Mouse (Mus musculus) forelimb bud, embryonic 11.5 days (tissue): ENCODE results near the gene Stxbp3.
"Not testable (repeated sequence)": the region's sequence is repeated elsewhere in the genome, so short reads cannot be mapped to it uniquely, and the experiment has no call there.

Source experiments
- DNase-seq: peaks from one replicate; pipeline ENCODE4 v3.0.0-alpha.2; 2012; ENCODE audit warnings: low read depth, low spot score

The Stxbp3 gene

DNA sequence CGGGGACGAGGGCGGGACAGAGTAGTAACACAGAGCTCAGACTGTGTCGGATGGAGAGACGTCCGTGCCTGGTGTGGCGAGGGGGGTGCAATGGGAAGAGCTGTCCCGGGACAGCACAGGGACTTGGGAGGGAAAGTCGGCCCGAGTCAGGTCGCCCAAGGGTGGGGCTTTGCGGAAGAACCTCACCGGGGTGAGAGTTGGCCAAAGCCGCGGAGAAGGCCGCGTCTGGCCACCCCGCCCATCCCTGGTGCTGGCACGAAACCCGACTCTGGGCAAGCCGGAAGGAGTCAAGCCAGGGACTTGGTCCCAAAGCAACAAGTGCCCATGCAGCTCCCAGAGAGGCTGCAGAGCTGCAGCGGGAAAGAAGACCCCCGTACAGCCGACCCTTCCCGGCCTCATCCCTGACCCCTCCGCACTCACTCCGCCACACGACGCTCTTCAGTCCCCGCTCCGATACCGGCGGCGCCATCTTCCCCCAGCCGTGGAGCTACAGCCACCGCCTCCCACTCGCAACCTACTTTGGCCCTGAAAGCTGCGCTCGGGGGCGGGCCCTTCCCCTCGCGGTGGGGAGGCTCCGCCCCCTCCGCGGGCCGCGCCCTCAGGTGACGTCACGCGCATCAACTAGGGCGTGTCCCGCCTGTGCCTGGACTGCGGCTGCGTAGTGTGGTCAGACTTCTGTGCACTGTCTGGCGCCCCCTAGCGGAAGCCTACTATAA lies at the start of gene Stxbp3:
TSS of gene Stxbp3 (minus strand) at position 527 of the 716 bp plus-strand sequence.
- peak; percentile 97 for DNase-seq

DNA sequence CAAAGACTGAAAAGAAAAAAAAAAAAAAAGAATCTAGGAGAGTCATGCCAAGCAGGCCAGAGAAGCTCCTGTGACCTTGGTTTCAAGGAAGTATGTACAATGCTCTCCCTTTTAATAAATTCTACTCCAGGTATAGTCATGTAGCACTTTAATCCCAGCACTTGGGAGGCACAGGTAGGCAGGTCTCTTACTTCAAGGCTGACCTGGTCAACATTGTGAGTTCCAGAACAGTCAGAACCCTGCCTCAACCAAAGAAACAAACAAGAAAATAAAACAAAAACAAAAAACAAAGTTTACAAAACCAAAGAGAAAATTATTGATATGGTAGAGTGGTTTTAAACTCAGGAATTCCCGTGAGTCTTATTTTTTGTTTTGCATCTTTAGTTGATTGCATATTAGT lies 49.6 kb upstream of the Stxbp3 start, which contains the start of gene Fndc7:
TSS of gene Fndc7 (minus strand) at position 101 of the 400 bp plus-strand sequence.
- no peak for DNase-seq

DNA sequence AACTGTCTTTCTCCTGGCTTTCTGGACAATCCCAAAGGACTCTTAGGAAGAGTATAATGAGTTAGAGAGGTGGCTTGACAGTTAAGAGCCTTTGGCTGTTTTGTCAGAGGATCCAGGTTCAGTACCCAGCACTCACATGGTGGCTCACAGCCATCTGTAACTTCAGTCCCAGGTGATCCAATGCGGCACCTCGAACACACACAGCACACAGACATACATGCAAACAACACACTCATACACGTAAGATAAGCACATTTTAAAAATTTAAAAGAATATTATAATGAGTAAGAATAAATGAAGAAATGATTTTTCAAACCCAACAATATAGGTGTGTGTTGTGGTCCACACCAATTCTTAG lies 47.3 kb upstream of the Stxbp3 start:
- no peak for DNase-seq

DNA sequence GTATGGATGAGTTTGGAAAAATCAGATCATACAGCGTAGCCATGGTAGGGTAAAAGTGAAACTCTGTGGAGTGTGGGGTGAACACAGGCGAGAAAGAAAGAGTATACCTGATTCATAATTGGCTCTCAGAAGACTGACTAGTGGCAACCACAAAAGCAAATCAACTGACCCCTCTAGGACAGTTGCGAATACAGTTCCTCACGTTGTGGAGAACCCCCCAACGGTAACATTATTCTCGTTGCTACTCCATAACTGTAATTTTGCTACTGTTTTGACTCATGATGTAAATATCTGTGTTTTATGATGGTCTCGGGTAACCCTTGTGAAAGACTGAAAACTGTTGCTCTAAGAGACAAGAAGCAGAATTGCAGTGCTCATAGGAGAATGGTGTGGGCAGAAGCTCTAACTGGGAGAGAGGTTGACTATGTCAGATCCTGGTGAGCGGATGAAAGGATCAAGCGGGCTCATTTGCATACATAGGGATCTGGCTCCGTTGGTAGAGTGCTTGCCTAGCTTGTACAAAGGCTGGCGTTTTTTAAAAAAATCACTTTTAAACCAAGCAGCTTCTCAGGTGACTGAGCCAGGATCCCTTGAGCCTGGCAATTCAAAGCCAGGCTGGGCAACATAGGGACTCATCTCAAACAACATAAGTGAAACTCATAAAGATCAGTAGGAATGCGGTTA lies 46.8 kb upstream of the Stxbp3 start:
- DNase-seq, result no peak

DNA sequence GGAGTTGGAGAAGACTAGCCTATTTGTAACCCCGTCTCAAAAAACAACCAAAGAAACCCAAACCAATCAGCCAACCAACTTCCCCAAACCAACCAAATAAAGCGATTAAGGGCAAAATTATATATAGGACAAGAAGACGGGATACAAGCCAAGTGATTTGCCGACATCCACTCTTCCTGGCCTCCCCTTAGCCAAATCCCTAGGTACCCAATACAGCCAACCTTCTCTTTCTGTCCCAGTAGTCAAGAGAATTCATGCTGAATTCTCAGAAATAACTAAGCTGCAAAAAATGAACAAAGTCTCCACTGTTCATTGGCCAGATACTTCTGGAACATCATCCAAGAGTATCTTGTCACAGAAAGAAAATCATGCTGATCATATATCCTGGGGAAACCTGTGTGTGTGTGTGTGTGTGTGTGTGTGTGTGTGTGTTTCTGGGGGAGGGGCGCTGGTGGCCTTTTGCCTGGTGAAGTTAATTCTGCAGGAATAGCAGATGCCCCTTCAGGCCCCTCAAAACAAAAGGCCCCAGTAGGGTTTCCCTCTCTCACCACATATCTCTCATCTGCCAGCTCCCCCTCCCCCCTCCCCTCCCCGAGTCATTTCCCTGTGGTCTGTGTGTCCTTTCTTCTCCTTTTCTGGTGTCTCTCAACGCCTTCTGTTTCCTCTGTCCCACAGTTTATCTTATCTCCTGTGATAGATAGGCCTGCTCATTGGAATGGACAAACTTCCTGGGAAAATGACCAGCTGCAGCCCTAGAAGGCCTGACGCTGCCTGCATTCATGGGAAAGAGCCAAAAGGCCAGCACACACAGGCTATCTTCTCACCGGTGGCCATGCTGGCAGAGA lies 45.6 kb upstream of the Stxbp3 start:
- no peak for DNase-seq

DNA sequence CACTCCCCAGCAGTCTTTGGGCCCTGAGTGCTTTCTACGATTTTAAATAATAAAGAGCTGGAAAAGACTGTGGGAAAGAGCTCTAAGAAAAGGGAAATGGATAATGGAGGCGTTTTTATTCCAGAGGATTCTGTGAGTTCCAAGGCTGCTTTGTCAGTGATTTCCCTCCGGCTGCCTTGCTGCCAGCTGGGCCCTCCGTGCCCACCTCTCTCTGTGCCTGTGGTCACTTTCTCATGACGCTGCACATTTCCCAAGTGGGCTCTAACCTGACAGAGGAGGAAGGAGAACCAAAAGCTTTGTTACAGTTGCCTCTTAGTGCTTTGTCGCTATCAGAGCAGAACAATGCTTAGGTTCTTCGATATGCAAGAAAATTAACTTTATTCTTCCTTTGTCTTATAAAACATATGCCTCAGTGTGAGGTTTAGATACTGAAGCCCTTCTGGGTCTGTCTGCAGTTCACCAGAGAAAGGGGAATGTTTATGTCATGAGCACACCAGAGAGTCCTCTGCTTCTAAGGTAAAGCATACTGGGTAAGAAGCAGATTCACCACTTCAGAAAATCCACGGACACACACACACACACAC lies 44.5 kb upstream of the Stxbp3 start:
- DNase-seq, result no peak

DNA sequence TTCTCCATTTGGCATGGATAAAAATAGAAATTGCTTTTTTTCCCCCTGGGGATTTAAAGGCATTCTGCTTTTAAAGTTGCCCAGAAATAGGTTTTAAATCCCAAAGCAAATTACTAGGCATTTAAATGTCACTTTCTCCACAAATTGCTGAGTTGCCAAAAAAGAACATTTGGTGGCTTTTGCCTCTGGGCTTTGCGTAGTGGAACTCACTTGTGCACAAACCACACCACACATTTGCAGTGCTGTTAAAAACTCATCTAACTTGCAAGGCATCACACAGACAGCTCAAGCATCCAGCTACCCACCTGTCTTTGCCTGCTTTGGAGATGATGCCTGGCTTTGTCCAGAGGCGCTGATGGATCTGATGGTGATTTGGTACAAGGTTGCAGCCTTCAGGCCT lies 42.7 kb upstream of the Stxbp3 start:
- no peak for DNase-seq

DNA sequence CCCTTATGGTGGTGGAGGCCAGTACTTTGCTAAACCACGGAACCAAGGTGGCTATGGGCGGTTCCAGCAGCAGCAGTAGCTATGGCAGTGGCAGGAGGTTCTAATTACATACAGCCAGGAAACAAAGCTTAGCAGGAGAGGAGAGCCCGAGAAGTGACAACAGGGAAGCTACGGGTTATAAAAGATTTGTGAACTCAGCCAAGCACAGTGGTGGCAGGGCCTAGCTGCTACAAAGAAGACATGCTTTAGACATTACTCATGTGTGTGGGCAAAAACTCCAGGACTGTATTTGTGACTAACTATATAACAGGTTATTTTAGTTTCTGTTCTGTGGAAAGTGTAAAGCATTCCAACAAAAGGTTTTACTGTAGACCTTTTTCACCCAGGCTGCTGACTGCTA lies 41.5 kb upstream of the Stxbp3 start:
- not testable (repeated sequence) for DNase-seq

DNA sequence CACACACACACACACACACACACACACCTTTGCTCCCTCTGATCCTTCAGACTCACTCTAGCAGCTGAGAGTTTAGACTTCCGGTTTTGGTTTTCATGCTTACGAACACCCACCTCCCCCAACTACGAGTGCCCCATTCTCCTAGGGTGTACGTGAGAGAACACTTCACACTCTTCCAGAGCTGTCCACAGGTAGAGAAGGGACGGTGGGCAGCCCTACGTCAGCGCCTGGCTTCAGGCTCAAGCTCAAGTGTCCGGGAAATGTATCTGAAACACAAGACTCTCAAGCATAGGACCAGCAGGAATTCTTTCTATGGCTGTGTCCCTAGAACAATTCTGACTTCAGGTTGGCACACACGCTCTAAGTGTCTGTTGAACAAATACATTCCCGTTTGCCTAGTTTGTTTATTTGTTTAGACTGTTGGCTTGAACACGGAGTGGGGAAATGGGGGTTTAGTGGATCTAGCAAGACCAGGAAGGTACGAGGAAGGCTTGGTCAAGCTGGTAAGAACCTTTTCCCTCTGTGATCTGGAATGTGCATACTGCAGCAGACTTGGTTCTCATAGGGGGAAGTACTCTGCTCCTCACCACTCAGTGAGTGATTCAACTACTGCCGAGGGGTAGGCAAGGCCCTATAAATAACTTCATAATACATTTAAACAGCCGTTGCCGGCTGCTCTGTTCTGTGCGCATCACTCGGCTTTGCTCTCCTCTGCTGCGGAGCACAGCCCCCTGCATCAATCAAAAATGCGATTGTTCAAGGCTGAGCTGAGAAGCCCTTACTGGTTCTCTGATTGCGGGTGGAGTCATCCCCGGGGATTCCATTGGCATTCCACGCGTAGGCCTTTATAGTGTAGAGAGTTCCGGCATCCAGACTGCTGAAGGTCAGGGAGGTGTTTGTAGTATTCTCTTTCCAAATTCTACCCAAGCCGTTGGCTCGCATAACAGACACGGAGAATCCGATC lies 40.5 kb upstream of the Stxbp3 start:
- DNase-seq, result no peak

DNA sequence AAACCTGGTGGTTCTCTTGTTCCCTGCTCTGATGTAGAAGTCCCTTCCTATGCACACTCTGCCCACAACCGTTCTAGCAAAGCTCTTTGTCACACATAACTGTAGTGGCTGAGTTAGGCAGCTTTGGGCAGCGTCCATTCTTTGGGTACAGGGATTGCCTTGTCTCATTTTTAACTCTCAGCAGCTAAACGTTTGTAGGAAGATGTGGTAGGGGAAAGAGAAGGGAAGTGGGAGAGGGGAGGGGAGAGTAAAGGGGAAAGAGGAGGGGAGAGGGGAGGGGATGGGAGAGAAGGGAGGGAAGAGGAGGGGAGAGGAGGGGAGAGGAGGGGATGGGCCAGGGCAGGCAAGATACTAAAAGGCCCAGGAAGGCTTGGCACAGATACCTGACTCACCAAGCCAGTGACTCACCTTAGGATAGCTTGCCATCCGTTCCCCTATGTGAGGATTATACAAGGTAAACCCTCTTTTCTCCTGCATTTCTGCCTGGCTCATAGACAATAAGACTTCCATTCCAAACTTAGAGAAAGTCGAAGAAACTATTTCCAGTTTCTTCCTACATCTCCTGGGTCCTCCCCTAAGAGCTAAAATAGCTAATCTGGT lies 39.6 kb upstream of the Stxbp3 start:
- no peak for DNase-seq

DNA sequence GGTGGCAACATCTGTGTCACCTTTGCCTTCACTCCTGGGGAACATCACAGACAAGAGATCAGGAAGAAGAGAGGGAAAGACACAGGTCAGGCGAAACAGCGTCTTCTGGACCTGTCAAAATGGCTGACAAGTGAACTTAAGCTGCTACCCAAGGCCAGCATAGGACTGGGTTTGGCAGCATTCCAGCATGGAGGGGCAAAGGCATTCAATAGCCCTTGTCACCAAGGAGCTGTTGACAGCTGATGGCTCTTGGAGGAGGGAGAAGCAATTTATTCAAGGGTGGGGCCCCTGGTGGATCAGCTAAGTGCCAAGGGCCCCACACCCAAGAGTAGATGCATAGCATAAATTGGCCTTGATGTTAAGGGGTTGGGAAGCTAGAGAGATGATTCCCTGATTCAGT lies 38.8 kb upstream of the Stxbp3 start:
- DNase-seq, result no peak

DNA sequence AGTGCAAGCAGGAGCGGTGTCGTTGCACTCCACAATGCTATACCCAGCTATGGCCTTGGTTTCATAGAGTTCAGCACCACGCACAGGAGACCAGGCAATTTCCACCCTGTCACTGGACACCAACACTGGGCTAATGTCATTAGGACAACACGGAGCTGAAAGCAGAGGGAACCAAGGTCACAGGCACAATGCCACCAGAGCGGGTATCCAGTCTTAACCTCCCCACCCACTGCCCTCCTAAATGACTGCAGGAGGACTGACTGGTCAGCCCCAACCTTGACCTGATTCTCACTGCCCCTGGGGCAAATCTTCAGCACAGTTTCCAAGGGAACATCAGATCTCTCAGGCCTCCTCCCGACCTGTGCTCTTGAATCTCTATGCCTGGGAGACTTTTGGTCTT lies 30.3 kb upstream of the Stxbp3 start:
- DNase-seq, result no peak

DNA sequence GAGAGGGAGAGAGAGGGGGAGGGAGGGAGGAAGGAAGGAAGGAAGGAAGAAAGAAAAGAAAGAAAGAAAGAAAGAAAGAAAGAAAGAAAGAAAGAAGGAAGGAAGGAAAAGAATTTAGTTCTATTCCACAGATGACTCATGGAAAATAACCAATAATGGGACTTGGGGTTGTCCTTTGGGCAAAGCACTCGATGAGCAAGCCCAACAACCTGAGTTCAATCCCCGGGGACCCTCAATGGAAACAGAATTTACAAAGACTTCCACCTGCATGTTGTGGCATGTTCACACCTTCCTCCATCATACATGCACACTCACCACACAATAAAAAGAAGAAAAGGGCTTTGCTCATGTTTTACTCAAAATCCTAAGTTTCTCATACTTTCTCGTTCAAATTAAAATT lies 27.1 kb upstream of the Stxbp3 start:
- DNase-seq, result no peak

DNA sequence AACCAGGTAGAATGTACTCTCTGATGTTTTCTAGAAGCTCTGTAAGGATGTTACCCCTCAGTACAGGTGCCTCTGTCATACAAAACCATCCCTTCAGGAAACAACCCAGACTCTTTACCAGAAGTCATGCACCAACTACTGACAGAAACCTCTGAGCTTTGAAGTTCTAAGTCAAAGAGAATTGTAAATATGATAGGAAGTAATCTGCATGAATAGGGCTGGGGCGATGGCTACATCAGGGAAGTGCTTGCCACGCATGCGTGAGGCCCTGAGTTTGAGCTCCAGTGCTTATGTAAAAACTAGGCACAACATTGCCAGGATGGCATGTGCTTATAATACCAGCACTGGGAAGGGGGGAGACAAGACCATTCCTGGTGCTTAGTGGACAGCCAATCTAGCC lies 25.4 kb upstream of the Stxbp3 start:
- DNase-seq, result no peak

DNA sequence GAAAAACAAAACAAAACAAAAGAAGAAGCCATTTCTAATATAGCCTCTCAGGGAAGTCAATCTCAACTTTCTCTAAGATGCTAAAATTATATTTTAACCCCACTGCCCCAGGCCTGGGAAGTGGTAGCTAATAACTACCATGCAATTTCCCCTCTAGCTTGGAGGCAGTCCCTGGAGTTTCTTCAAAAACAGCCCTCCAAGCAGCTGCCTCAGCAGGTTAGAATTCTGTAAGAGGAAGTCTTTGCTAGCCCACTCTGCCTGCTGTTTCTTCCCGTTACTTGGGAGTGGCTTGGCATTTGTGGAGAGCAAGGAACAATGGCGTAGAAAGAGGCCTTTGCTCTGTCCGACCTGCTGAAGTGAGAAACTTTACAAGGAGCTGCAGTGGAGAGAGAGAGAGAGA lies 24.8 kb upstream of the Stxbp3 start:
- DNase-seq, result no peak

DNA sequence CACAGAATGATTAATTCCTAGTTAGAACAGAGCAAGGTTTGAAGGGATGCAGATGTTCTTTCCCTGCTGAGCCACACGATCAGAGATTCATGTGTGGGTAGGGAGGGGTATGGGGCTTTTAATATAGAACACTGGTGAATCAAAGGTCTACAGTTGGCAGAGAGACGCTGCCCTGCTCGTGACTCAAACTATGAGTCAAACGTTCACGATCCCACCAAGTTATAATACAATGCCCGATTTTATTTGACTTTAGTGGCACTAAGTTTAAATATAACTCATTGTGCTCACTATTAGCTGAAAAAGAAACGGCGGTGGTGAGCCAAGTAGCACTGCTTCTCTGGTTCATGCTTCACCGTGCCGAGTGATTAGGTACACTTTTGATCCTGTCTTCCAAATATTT lies 22.8 kb upstream of the Stxbp3 start:
- DNase-seq, result no peak

DNA sequence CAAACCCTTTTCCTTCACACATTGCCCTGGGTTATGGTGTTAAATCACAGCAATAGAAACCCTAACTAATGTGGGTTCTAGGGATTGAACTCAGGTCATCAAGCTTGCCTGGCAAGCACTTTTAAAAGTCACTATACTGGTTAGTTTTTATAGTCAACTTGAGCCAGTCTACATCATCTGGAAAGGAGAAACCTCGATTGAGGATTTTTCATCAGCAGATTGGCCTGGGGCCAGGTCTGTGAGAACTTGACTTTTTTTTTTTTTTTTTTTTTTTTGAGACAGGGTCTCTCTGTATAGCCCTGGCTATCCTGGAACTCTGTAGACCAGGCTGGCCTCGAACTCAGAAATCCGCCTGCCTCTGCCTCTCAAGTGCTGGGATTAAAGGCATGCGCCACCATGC lies 22.0 kb upstream of the Stxbp3 start:
- DNase-seq, result not testable (repeated sequence)

DNA sequence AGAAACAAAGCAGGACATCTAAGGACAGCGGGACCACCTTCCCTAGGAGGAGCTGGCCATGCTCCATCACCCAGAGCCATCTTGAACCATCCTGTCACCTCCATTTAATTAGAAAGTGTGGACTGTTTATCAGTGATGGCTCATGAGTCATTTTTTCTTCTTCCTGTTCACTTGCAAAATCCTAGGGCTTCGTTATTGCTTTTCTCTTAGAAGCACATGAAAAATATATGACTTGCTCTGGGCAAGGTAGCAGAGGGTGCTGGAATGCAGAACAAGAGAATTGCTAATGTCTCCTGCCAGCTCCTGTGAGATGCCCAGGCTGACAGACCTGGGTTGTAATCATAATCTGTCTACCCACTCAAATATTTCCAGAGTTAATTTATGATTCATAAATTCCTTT lies 20.5 kb upstream of the Stxbp3 start:
- no peak for DNase-seq

DNA sequence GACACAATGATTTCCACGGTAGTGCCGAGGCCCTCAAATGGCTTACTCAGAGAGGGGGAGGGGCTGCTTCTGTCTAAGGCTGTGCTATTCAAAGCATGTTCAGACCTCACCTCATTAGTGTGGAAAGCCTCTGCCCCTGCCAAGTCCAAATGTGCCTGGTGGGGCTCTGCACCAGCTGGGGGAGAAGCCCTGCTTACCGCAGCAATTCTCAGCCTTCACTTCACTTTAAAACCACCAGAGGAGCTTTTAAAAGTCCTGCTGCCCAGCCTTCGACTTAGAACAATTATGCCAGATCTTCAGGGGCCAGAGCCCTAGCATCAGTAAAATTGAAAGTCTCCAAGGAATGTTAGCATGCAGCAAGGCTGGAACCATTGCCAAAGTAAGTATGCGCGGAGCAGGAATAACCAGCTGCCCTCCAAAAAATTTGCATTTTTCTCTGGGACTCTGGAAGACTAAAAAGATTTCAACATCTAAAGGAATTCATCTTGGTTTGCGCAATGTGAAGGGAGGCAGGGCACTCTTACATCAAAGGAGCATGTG lies 18.0 kb upstream of the Stxbp3 start:
- peak; percentile 73 for DNase-seq

DNA sequence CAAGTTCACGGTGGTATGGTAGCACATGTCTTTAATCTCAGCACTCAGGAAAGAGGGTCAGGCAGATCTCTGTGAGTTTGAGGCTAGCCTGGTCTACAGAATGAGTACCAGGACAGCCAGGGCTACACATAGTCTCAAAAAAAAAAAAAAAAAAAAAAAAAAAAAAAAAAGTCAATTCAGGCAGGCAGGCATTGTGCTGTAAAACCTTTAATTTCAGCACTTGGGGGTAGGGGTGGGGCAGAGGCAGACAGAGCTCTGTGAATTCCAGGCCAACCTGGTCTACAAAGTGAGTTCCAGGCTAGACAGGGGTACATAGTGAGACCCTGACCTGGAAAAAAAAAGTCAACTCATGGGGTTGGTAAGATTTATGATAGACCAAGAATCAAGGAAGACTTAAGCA lies 17.4 kb upstream of the Stxbp3 start:
- DNase-seq, result no peak
